Mouse (Mus musculus) left cerebral cortex, adult 2 months (tissue): Measurements from ENCODE around the gene Phldb2. TPM values are rescaled to one million over a fixed set of nuclear protein-coding genes. Genes with fewer than 3 reads are reported as not detected.

Experiments
- DNase-seq, 2 experiments: peaks; one replicate each; pipeline ENCODE4 v3.0.0; 2021 to 2022; ENCODE audit warnings: low spot score in 2 of 2, mixed read lengths in 1 of 2; ENCODE audit errors: extremely low spot score in 1 of 2
- H3K27ac ChIP-seq: fragments of 200-600 bp; 2 replicates; pipeline ENCODE4 v1.8.1; 2022
- H3K4me3 ChIP-seq: fragments of 200-600 bp; 2 replicates; pipeline ENCODE4 v1.8.1; 2022
- CTCF ChIP-seq: fragments of 200-600 bp; IDR thresholded peaks from 2 replicates; pipeline ENCODE4 v1.8.1; 2022; ENCODE audit warnings: antibody characterized with exemption, mild to moderate bottlenecking, moderate library complexity
- intact Hi-C: fragments of 180-260 bp; cut with DNase I; formaldehyde crosslinking; loops from one replicate; pipeline ENCODE4 v1.15.1; 2025
- total RNA-seq, 2 experiments: library from RNA; stranded (reverse); gene quantifications; 2 replicates each; pipeline ENCODE4 v1.2.3; 2021

The Phldb2 gene
- total RNA-seq, 2 experiments from 2014 or later = 6.0 to 6.1 TPM

DNA sequence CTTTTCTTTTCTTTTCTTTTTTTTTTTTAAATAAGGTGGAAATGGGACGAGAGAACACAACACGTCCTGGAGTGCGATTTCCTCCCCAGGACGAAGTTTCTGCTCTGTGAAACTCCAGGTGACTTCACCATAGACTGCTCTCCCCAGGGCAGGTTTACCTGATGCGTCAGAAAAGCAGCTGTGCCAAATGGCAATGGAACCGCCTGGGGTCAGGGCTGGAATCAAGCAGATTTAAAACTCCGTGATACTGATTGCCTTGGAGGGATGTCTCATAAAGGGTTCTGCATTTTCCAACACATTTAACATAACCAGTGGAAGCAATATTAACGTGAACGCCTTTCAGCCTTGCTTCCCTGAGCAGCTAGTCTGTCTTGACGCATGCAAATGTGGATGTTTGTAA lies 108.5 kb downstream of the Phldb2 start:
- Histone ChIP-seq H3K27ac (peak overlapping the region; percentile 86), H3K4me3 (peak overlapping the region; percentile 53)
- DNase-seq = no peak
- intact Hi-C loops = loop anchor here (5.0 kb wide), 1 partner anchor 122 kb away; no protein-coding TSS in a partner anchor
- TF ChIP-seq CTCF = no peak

GRCm38 (mm10) chr16:45844049-45844780 lies 109.2 kb downstream of the Phldb2 start:
- intact Hi-C loops = loop anchor here (5.0 kb wide), 1 partner anchor 123 kb away; no protein-coding TSS in a partner anchor
- TF ChIP-seq CTCF = peak; percentile 61
- peak; percentile 56 to 58 for DNase-seq
- Histone ChIP-seq H3K4me3 (peak overlapping the region; percentile 53), H3K27ac (peak overlapping the region; percentile 86)

- intact Hi-C loops = loop anchor here (5.0 kb wide), 1 partner anchor 124 kb away; no protein-coding TSS in a partner anchor
- TF ChIP-seq CTCF = no peak
- Histone ChIP-seq H3K4me3 (peak overlapping the region; percentile 53), H3K27ac (peak overlapping the region; percentile 86)
- no peak for DNase-seq
Measured at GRCm38 (mm10) chr16:45843351-45843891, 110.0 kb downstream of the Phldb2 start.

GRCm38 (mm10) chr16:45842440-45842839 lies 111.0 kb downstream of the Phldb2 start:
- no peak overlapping the region for H3K27ac ChIP-seq
- no peak for DNase-seq
- intact Hi-C loops = loop anchor here (5.0 kb wide), 1 partner anchor 125 kb away; no protein-coding TSS in a partner anchor
- TF ChIP-seq CTCF = no peak
- H3K4me3 ChIP-seq = peak overlapping the region; percentile 53; the same call in 1 of the 2 replicates

DNA sequence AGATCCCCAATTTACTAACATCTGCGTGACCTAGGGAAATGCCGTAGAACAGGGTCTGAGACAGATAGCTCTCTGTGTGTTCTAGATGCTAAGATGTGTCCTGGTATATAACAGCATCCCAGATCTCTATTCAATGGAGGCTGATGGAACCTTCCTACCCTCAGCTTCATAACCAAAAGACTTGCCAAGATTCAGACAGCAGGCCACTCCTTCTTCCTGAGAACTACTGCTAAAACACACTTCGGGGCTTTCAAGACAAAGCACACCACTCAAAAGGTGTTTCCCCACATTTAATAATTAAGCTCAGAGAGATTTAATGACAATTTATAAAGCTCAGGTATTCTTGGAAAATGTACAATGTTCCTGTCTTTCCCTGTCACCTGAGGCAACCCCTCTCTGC lies 111.6 kb downstream of the Phldb2 start:
- Histone ChIP-seq H3K27ac (no peak overlapping the region), H3K4me3 (no peak overlapping the region)
- intact Hi-C loops = loop anchor here (5.0 kb wide), 1 partner anchor 125 kb away; no protein-coding TSS in a partner anchor
- no peak for TF ChIP-seq CTCF
- no peak for DNase-seq

DNA sequence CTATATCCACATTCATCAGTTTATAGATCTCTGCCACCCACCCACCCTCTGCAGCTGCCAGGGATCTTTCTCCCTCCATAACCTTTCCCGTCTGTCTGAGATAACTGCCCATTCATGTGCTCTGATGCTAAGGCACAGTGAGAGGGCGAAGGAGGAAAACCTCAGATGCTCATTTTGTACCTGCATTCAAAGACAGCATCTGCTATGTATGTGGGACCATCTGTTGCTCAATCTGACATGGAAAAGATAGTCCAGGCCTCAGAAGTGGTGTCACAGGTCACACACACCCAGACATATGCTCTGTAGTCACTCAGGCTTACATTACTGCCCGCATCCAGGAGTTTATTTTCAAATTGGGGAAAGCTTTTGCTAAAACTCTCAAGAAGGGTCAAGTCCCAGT lies 112.4 kb downstream of the Phldb2 start:
- intact Hi-C loops = loop anchor here (5.0 kb wide), 1 partner anchor 126 kb away; no protein-coding TSS in a partner anchor
- no peak overlapping the region for H3K4me3 ChIP-seq
- no peak for TF ChIP-seq CTCF
- H3K27ac ChIP-seq = no peak overlapping the region
- DNase-seq = no peak

- no peak overlapping the region for H3K4me3 ChIP-seq
- intact Hi-C loops = no loop called here
Measured at GRCm38 (mm10) chr16:45837541-45838342, 115.7 kb downstream of the Phldb2 start.

GRCm38 (mm10) chr16:45832747-45833108 lies 120.7 kb downstream of the Phldb2 start:
- intact Hi-C loops = no loop called here
- no peak for TF ChIP-seq CTCF
- no peak overlapping the region for H3K27ac ChIP-seq
- no peak for DNase-seq
- H3K4me3 ChIP-seq = no peak overlapping the region

More at GRCm38 (mm10) chr16:45837541-45838342, 115.7 kb downstream of the Phldb2 start:
- DNase-seq = no peak
- no peak overlapping the region for H3K27ac ChIP-seq
- no peak for TF ChIP-seq CTCF

DNA sequence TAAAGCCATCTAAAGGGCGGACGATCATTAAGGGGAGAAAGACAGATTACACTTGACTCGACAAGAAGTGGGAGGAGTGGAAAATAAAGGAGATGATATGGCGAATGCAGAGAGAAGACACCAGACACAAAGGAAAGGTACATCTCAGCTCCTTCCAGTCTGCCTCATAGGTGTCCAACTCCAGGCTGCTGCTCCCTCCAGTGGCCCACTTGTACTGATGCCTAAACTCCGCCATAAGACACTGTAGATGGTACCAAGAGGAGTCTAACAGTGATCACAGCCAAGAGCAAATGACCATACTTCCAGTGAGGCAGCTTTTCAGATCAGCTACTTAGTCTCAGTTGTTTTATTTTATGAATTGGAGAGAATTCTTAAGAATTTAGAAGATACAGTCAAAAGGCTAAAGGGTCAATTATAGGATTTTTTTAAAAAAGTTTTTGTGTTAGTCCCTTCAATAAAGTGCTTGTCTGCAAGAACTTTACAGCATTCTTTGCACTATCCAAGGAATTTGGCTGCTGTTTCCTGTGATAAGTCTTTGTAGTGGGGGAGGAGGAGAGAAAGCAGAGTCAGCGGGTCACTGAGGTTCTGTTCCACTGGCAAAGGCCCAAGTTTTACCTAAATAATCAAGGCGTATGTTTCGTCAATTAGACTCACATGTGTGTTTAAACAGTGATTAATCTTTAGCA lies 121.2 kb downstream of the Phldb2 start:
- intact Hi-C loops = no loop called here
- no peak; the same call in 1 of the 2 replicates for TF ChIP-seq CTCF
- Histone ChIP-seq H3K27ac (no peak overlapping the region), H3K4me3 (no peak overlapping the region)
- DNase-seq = no peak

- no peak overlapping the region for H3K4me3 ChIP-seq
- intact Hi-C loops = no loop called here
- no peak for TF ChIP-seq CTCF
- H3K27ac ChIP-seq = no peak overlapping the region
- DNase-seq = no peak
Measured at GRCm38 (mm10) chr16:45831094-45831872, 122.1 kb downstream of the Phldb2 start.
